Mouse (Mus musculus) testis, postnatal 14 days (tissue): ENCODE measurements around the gene Gm7694.

Experiments
- DNase-seq: peaks from one replicate; pipeline ENCODE4 v3.0.0; 2021; ENCODE audit warnings: low spot score

Gene Gm7694

DNA sequence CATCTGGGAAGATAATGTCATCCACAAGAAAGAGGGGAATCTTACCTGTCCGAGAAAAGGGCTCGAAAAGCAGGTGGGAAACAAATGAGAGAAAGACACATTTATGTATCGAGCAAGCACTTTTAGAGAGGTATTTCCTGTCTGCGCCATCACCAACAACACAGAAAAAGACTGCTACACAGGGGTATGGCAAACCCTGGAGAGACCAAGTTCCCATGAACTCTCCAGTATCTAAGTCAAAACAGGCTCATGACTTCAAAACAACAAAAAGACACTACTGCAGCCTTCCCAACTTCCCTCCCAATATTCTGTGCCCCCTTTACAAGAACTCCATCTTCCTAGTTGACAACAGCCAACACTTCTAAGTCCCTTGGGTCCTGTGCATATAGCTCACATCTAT, at the start of gene Gm7694:
Gene Gm7694, minus strand, starts transcription at position 101 of the 400 bp plus-strand sequence.
- DNase-seq: no peak

DNA sequence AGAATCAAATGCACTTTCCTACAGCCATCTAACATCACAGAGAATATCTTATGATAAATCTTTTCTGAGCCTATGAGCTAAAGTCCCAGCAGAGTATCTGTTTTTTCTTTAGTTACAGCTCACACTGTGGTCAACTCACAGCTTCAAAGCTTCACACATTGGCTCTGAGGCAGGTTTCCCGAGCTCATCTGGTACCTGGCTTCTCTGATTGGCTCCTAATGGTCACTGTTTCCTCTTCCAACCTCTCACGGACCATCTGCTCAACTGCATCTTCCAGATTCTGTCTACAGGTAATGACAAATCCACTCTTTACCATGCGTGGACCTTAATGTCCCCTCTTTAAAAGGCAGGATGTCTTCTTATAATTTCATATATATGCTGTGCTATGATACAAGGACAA, 47.2 kb upstream of the Gm7694 start:
- no peak for DNase-seq

DNA sequence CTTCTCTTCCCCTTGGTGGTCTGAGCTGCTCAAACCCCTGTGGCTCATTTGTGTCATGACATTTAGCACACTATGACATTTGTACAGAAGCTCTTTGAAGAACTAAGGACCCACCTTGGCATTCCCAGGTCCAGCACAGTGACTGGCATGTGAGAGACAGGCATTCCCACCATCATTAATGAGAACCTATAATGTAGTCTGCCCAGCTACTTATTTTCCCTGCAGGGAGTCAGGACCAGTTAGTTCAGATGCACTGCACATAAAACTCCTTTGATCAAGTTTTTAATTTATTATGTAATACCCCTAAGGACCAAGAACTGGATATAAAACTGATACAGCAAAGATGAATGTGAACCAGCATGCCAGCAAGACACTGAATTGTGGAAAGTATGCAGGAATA, 44.9 kb upstream of the Gm7694 start:
- DNase-seq: no peak

DNA sequence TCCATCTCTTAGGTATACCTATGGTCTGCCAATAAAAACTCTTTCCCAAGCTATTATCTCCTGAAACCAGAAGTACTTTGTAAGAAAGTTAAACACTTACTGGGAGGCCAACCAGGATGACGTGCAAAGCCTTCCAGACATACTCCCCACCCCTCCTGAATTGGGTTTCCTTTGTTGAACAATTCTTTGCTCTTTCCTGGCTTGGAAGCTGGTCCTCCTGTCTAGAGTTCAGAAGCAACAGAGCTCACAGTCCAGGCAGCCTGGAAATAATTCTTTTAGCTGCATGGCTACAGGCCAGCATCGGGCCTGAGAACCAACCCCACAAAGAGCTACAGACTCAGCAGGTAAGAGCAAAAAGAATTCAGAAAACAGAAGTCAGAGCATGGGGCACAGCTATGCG, 40.1 kb upstream of the Gm7694 start:
- DNase-seq: no peak

DNA sequence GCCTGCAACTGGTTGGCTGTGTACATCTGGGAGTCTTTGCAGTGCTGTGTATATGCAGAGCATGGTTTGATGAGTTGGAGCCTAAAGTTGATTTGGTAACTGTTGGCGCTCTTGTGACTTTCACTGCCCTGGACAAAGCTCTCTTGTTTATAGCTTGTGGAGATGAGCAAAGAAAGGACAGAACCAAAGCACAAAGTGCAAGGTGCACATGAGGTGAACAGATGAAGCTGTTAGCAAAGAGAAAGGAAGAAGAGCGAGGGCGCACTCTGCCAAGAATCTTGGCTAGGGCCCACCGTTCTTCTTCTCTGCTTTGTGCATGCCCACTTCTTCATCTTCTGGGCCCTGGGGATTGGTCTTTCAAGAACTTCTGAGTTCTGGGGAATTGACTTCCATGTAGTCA, 37.8 kb upstream of the Gm7694 start:
- DNase-seq: no peak

DNA sequence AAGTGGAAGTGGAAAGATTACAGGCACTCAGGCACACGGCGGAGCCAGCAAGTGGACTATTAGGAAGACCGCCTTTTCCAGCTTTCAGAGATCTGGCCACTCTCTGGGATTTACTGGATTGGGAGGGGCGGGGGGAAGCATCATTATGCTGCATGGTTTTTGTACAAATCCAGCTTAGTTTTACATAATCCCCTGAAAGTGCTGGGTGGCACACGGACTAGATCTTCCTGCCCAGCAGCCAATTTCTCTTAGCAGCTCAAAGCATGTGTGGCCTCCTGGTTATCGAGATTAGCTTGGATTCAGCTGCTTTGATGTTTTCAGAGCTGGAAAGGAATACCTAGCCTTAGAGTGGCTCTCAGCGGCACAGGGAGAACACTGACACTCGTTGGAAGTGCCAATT, 36.9 kb upstream of the Gm7694 start:
- DNase-seq: no peak

DNA sequence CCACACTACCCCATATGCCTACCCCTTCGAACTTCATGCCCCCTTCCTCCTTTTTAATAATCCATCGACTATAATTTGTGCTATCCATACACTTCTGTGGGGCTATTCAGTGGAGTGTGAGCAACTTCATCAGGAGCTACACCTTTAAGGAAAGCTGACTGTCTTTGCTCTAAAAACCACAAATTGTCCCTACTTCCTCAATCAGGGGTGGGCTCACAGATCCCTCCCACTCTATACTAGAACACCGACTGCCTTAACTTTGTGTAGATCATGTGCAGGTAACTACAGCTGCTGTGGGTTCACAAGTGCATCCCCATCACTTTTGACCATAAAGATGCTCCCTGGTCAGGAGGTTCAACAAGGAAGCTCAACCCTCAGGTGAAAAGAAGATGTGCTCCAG, 33.8 kb upstream of the Gm7694 start:
- DNase-seq: no peak

DNA sequence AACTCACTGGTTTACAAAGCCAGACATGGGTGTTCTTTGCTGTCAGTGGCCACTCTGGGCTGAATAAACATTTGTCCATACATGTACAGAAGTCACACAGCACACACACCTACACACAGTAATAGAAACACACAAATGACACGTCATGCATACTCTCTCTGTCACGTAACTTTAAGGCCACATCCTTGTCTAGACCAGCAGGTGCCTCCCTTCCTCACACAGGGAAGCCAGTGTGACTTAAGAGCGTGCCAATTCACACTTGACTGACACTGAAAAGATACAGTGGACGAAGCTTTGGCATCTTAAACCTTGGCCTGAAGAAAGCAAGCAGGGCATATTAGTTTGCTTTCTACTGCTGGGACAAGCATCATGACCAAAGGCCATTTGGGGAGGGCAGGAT, 26.6 kb upstream of the Gm7694 start:
- no peak for DNase-seq

DNA sequence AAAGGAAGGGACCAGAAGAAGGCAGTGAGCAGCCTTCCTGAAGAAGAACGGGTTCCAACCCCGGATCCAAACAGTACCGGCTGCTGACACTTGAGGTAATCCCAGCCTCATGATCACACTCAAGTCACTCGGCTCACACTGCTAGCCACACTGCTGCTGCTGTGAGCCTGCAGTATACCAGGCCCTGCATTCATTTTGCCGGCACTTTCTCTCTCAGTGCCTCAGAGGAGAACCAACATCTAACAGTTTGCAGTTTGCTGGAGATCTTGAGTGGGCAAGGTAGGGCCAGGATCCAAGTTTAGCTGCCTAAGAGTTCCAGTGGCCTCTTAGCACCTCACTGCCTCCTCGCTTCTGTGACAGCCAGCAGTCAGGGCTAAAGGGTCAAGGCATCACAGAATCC, 25.8 kb upstream of the Gm7694 start:
- no peak for DNase-seq

DNA sequence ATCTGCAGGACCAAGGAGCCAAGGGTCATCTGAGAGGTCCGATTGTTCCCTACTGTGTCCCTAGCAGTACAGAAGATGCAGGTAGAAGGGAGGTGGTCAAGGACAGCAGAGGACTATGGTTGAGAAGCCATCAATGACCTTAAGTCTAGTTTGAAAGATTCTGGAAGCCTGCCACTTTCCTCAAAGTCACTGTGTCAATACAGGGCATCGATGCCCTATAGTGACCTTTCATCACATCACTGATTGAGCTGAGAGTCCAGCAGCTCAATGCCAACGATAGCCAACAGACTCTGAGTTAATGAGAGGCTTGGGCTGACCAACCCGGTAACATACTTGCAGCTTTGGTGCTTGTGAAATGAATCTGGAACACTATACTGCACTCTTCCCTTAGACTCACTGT, 19.1 kb upstream of the Gm7694 start:
- DNase-seq: no peak

DNA sequence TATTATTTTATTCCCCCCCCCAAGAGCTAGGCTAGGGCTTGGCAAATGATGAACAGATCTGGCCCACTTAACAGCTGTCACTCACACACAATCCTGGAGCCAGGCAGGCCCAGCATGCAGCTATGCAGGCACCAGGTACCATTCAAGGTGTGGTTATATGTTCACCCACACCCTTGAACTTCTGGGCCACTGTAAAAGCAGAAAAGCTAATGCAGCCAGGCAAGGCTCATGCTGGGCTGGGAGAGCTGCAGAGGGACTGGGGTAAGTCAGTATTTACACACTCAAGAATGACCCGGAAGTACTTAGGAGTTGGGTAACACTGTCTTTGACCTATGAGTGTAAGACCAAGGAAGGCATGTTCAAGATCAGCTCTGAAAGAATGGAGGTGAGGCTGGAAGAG, 18.2 kb upstream of the Gm7694 start:
- no peak for DNase-seq

DNA sequence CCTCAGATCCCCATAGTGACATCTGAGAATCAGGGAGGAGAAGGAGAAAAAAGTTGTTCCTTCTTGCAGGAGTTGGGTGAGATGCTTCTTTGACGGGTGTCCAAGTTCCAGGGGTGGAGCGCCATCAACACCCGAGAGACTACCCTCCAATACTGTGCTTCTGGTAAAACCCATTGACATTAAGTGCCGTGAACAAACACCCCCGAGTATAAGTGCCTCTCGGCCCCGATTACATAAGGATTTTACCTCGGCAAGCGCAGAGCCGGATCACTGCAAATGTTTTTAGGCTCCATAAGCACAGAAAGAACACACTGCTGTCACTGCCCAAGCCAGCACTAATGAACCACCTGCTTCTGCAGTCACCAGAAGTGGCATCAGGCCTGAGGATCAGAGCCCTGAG, 16.9 kb upstream of the Gm7694 start:
- DNase-seq: no peak

DNA sequence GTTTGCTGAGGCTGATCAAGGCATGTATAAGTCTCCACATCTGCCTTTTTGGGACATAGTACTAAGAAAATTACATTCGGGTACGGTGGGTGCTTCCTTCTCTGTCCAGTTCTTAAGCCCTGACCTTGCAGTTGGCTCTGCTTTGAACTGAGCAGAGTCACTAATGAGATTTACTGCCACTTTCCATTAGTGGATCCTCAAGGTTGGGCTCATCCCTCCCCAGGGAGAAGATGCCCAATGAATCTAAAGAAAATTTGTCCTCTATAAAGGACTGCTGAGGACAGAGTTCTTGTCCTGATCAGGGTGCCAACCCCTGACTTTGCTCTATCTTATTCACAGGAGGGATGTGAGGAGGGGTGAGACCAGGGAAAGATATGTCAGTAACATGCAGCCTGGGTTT, 15.9 kb upstream of the Gm7694 start:
- DNase-seq: no peak

DNA sequence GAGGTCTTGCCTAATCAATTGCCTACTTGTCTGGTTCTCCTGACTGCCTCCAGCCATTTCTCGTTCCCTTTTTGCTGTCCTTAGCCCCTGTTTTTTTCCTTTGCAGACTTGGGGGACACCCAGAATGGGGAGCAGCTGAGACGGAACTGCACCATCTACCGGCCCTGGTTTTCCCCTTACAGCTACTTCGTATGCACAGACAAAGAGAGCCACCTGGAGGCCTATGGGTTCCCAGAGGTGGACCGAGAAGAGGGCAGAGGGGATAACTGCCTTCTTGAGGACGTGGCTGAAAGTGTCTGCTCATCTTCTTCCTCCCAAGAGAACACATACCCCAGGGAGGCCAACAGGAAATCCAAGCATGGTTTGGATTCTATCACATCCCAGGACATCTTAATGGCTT, 5.3 kb upstream of the Gm7694 start:
- DNase-seq: no peak

DNA sequence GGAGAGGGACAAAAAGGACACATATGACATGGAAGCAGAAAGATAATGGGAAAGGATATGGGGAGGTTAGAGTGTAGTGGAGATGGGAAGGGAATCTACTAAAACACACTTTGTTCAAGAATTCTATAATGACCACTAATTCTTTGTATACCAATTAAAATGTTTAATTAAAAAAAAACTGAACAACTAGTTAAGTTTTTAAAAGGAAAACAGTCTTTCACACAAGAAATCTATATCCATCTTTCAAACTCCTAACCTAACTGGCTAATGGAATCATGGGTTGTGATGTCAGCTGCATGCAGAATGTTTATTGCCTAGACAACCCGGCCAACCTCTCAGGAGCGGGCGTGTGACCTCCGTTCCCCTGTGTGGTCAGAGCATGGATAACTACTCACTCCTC, 2.4 kb upstream of the Gm7694 start, which contains the start of gene Spata46:
Gene Spata46, plus strand, starts transcription at position 301 of the 400 bp plus-strand sequence.
- no peak for DNase-seq

DNA sequence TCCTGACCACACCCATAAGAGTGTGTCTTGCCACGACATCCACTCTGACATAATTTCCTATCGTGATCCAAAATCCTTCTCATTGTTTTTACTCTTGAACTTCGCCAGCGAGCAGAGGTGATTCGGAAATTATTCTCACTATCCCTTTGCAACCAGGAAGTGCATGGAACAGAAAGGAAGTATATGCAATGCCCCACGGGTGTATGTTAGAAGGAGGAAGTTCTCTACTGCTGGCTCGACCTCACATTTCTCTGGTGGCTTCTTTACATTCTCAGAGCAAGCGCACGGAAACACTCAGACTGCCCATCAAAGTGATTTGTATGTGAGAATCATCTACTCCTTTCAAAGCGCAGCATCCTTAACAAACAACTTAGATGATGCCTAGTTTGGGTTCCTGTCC, 1.1 kb downstream of the Gm7694 start:
- DNase-seq: no peak

DNA sequence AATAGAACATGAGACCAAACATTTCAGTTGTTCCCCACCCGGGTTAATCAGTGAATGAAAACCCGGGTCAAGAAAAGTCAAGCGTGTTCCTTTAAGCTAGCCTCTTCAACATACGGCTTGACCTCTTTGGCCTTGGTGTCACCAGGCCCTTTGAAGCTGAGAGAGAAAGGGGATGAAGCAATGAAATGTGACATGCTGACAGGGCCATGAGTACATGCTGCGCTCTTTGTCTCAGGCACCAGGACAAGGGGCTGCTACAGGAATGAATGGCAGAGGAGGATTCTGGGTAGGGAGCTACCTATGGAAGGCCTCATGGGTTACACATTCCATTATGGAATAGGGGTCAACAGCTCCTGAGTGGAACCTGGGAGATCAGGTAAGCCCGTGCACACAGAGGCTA, 3.0 kb downstream of the Gm7694 start:
- DNase-seq: no peak

DNA sequence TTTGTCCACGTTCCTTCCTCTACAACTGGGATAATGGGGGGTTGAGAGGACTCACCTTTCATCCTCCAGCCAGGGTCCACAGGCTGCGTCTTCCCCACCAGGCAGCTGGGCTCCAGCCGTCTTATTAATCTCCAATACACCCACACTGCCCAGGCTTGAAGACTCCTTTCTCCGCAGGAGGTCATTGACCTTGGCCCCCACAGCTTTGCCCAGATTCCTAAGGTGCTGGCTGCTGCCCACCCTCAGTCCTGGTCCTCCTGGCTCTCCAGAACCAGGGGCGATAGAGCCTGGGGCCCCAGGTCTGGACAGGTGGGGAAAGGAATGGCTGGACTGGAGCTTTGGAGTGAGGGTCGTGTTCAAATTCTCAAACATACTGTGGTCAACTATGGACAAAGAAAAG, 3.7 kb downstream of the Gm7694 start:
- no peak for DNase-seq

DNA sequence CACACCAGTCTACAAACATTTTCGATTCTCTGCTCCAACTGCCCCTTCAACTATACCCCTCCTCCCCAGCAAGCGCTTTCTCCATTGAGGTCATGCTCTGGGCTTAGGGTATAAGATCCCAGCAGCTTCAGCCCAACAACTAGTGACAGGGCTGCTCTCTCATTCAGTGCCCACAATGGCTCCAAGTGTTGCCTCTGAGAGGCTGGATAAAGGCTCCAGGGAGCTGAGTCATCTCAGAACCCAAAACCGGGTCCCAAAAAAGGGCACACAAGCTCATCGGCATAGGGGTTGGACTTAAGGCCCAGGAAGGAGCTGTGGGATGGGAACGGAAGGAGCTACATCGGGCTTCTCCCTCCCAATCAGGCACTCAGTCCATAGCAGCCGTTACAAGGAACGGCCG, 4.4 kb downstream of the Gm7694 start:
- DNase-seq: no peak

DNA sequence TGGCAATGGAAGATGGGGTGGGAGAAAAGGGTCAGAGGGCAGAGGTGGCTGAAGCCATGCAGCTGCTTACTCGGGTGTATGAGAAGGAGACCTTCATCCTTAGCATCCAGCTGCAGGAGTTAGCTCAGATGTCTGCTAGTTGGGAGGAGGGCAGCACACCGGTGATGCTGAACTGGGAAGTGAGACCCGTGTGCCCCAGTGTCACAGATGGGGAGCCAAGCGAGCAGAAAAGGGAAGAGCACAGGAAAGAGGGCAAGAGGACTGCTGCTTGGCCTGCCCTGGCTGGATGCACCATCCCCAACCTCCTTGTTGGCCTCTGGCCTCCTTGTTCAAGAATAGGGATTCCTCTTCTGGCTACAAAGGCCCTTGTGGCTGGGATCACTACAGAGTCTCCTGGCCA, 6.6 kb downstream of the Gm7694 start:
- DNase-seq: no peak

DNA sequence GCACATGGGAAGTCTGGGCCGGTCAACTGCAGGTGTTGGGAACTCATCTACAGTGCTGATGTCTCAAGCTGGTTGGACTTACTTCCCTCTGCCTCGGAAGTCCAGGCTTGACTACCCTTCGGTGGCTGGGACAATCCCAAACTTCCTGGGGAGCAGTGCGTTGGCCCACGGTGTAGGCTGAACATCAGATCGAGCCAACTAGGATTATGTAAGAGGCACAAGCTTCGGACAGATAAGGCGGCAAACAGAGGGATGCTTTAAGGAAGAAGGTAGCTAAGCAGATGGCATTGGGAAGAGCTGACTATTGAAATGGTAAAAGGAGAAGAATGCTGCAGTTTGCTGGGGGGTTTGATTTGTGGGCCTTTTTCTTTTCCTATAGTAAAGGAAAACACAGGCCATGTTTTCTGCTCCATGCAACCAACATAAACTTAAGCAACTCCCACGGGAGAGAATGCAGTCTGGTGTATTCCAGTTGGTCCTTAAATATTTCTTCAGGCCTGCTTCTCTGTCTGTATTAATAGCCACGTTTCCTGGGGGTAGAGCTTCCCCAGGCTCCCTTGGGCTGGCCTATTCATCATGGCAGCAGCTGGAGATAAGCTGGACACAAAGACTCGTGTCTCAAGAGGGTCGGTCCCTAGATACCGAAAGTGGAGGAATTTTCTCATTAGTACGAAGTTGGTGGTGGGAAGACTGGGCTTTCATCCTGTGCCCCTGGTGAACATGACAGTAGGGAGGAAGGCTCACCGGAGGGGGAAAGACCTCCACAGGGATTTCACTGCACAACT, 11.2 kb downstream of the Gm7694 start:
- DNase-seq: no peak

DNA sequence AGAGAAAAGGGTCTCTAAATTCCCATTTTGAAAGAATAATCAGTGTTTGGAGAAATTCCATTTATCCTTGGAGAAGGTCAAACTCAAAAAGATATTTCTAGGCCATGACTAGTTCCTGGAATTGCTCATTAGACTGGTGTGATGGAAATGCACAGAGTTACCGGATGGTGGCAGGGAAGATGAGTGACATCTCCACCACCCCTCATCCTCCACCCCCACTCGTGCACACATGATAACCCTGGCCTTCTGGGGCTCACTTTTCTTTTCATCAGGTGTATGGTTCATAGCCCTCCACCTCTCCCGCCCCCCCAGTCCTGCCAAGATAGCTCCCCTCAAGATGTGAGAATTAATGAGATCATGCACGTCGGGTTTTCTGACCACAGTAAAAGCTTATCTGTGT, 12.9 kb downstream of the Gm7694 start:
- no peak for DNase-seq

DNA sequence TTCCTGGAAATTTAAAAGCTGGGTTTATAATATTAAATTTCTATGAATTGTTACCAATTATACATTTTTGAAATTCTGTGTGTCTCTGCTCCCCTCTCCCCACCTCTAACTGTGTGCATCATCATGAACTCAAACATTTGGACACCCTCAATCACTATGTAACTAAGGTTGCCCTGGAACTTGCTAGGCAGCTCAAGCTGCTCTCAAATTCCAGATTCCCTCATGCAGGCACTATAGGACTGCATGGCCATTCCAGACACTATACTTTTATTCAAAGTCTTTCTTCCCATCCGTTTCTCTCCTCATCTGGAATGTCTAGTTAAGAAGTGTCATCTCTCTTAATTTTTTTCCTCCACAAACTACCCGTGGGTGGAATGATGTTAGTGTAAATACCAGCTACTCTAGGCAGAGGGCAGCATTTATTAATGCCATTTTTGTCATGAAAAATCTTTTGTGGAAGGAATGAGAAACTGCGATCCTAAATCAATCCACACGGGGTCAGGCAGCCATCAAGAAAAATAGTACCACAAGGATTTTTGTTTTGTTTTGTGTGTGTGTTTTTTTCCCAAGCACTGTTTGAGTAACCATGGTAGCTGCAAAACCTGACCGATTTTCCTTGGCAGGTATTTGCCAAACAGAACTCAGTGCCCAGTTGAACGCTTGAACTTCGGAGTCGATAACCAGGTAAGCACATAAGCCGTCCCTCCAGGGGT, 13.7 kb downstream of the Gm7694 start:
- no peak for DNase-seq
